Mouse (Mus musculus): ENCODE data around the gene Klk15. TPM values are rescaled to one million over a fixed set of nuclear protein-coding genes. Genes with fewer than 3 reads are reported as not detected.

Gene Klk15
- not detected in 2 replicates for polyA plus RNA-seq (2011; ENCODE audit: insufficient read depth, insufficient read length, low replicate concordance, missing spikeins)

GRCm38 (mm10) chr7:43933440-43933839 lies at the start of gene Klk15:
Gene Klk15 (plus strand): TSS chr7:43933740.
- TF ChIP-seq CTCF (IDR thresholded peaks at IDR 0.05; ENCODE audit: control insufficient read depth, insufficient read depth, low read length) (no peak), POLR2A (IDR thresholded peaks at IDR 0.05; ENCODE audit: borderline replicate concordance, control insufficient read depth, low read depth, low read length) (no peak)
- no peak within 1 kb of the TSS for H3K4me3 ChIP-seq (replicated peaks; ENCODE audit: control insufficient read depth, low read depth, low read length)
- H3K27ac ChIP-seq (ENCODE audit: control insufficient read depth, insufficient read depth, low read depth, low read length, poor library complexity) = no peak within 1 kb of the TSS
- WGBS = 86% methylated on average over 3 of the region's 3 CpGs
- no peaks in the 10 kb centered on the region for H3K4me1 ChIP-seq (ENCODE audit: control insufficient read depth, insufficient read depth, low read length)

- TF ChIP-seq CTCF (IDR thresholded peaks at IDR 0.05; ENCODE audit: control insufficient read depth, insufficient read depth, low read length) (no peak), POLR2A (IDR thresholded peaks at IDR 0.05; ENCODE audit: borderline replicate concordance, control insufficient read depth, low read depth, low read length) (no peak)
- H3K27ac ChIP-seq (ENCODE audit: control insufficient read depth, insufficient read depth, low read depth, low read length, poor library complexity) = no peak overlapping the region
- H3K4me3 ChIP-seq (replicated peaks; ENCODE audit: control insufficient read depth, low read depth, low read length) = no peak overlapping the region
- H3K4me1 ChIP-seq (ENCODE audit: control insufficient read depth, insufficient read depth, low read length) = no peaks in the 10 kb centered on the region
- 59% methylated on average over 5 of the region's 5 CpGs for WGBS
Observed at GRCm38 (mm10) chr7:43891365-43891764, 42.2 kb upstream of the Klk15 start.

- Histone ChIP-seq H3K27ac (ENCODE audit: control insufficient read depth, insufficient read depth, low read depth, low read length, poor library complexity) (no peak overlapping the region), H3K4me1 (ENCODE audit: control insufficient read depth, insufficient read depth, low read length) (no peaks in the 10 kb centered on the region), H3K4me3 (replicated peaks; ENCODE audit: control insufficient read depth, low read depth, low read length) (no peak overlapping the region)
- TF ChIP-seq CTCF (IDR thresholded peaks at IDR 0.05; ENCODE audit: control insufficient read depth, insufficient read depth, low read length) = no peak
- no peak for TF ChIP-seq POLR2A (IDR thresholded peaks at IDR 0.05; ENCODE audit: borderline replicate concordance, control insufficient read depth, low read depth, low read length)
- 57% methylated on average over 3 of the region's 3 CpGs for WGBS
Observed at GRCm38 (mm10) chr7:43891788-43892187, 41.8 kb upstream of the Klk15 start.

DNA sequence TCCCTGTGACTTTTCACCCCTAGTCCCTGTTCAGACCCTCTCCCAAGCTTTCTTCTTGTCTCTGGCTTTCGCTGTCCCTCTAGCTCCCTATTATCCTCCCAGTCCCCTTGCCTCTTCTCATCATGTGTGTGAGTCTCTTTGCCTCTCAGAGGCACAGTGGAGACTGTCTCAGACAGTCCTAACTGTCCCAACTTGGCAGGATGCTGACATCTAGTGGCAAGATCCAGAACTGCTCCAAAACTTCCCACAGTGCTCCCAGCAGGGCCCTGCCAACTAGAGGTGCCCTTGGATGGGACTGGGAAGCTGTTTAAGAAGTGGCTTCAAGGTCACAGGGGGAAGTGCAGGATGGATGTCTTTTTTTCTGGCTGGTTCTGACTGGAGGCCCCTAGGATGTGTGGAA lies 38.7 kb upstream of the Klk15 start:
- WGBS = 19% methylated on average over 1 of the region's 1 CpGs
- TF ChIP-seq POLR2A (IDR thresholded peaks at IDR 0.05; ENCODE audit: borderline replicate concordance, control insufficient read depth, low read depth, low read length) = no peak
- peak; percentile 68 for TF ChIP-seq CTCF (IDR thresholded peaks at IDR 0.05; ENCODE audit: control insufficient read depth, insufficient read depth, low read length)
- no peaks in the 10 kb centered on the region for H3K4me1 ChIP-seq (ENCODE audit: control insufficient read depth, insufficient read depth, low read length)
- H3K4me3 ChIP-seq (replicated peaks; ENCODE audit: control insufficient read depth, low read depth, low read length) = no peak overlapping the region
- H3K27ac ChIP-seq (ENCODE audit: control insufficient read depth, insufficient read depth, low read depth, low read length, poor library complexity) = no peak overlapping the region

DNA sequence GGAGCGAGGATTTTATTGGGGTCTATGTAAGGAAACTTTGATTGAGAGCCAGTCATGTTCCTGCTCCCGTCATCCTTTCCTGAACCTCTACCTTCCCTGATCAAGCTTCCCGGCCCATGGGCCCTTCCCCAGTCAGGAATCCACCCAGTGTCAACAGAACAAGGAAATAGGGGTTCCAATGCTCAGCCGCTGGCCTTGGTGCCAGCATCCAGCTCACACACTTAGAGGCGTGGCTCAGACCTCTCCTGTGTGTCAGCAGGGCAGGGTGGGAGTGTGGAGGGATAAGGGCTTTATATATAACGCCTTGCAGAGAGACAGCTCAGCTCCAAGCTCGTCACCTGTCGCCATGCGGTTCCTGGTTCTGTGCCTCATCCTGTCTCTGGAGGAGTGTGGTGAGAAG lies 18.7 kb upstream of the Klk15 start:
- Histone ChIP-seq H3K4me3 (replicated peaks; ENCODE audit: control insufficient read depth, low read depth, low read length) (no peak overlapping the region), H3K27ac (ENCODE audit: control insufficient read depth, insufficient read depth, low read depth, low read length, poor library complexity) (no peak overlapping the region), H3K4me1 (ENCODE audit: control insufficient read depth, insufficient read depth, low read length) (no peaks in the 10 kb centered on the region)
- WGBS = 55% methylated on average over 9 of the region's 9 CpGs
- TF ChIP-seq CTCF (IDR thresholded peaks at IDR 0.05; ENCODE audit: control insufficient read depth, insufficient read depth, low read length) = no peak
- TF ChIP-seq POLR2A (IDR thresholded peaks at IDR 0.05; ENCODE audit: borderline replicate concordance, control insufficient read depth, low read depth, low read length) = no peak

GRCm38 (mm10) chr7:43918426-43918825 lies 15.1 kb upstream of the Klk15 start:
- 81% methylated on average over 13 of the region's 13 CpGs for WGBS
- no peaks in the 10 kb centered on the region; the same call in 1 of the 2 replicates for H3K4me1 ChIP-seq (ENCODE audit: control insufficient read depth, insufficient read depth, low read length)
- TF ChIP-seq CTCF (IDR thresholded peaks at IDR 0.05; ENCODE audit: control insufficient read depth, insufficient read depth, low read length) = no peak
- TF ChIP-seq POLR2A (IDR thresholded peaks at IDR 0.05; ENCODE audit: borderline replicate concordance, control insufficient read depth, low read depth, low read length) = no peak
- H3K4me3 ChIP-seq (replicated peaks; ENCODE audit: control insufficient read depth, low read depth, low read length) = no peak overlapping the region
- H3K27ac ChIP-seq (ENCODE audit: control insufficient read depth, insufficient read depth, low read depth, low read length, poor library complexity) = no peak overlapping the region

- no peaks in the 10 kb centered on the region; the same call in 1 of the 2 replicates for H3K4me1 ChIP-seq (ENCODE audit: control insufficient read depth, insufficient read depth, low read length)
- TF ChIP-seq CTCF (IDR thresholded peaks at IDR 0.05; ENCODE audit: control insufficient read depth, insufficient read depth, low read length) = no peak
- TF ChIP-seq POLR2A (IDR thresholded peaks at IDR 0.05; ENCODE audit: borderline replicate concordance, control insufficient read depth, low read depth, low read length) = no peak
- H3K4me3 ChIP-seq (replicated peaks; ENCODE audit: control insufficient read depth, low read depth, low read length) = no peak overlapping the region
- WGBS = 62% methylated on average over 8 of the region's 8 CpGs
- H3K27ac ChIP-seq (ENCODE audit: control insufficient read depth, insufficient read depth, low read depth, low read length, poor library complexity) = no peak overlapping the region
Observed at GRCm38 (mm10) chr7:43918871-43919270, 14.7 kb upstream of the Klk15 start.

GRCm38 (mm10) chr7:43919559-43920451 lies 13.7 kb upstream of the Klk15 start:
- 17% methylated on average over 14 of the region's 14 CpGs for WGBS

More at GRCm38 (mm10) chr7:43919559-43920451, 13.7 kb upstream of the Klk15 start:
- TF ChIP-seq CTCF (IDR thresholded peaks at IDR 0.05; ENCODE audit: control insufficient read depth, insufficient read depth, low read length) (peak; percentile 93), POLR2A (IDR thresholded peaks at IDR 0.05; ENCODE audit: borderline replicate concordance, control insufficient read depth, low read depth, low read length) (no peak)
- peak overlapping the region; percentile 60 for H3K27ac ChIP-seq (ENCODE audit: control insufficient read depth, insufficient read depth, low read depth, low read length, poor library complexity)
- no peaks in the 10 kb centered on the region; the same call in 1 of the 2 replicates for H3K4me1 ChIP-seq (ENCODE audit: control insufficient read depth, insufficient read depth, low read length)
- no peak overlapping the region for H3K4me3 ChIP-seq (replicated peaks; ENCODE audit: control insufficient read depth, low read depth, low read length)

Measured in bone marrow, adult 2 months (tissue).